Mouse (Mus musculus) WW6 (cell line): Measurements from ENCODE around the gene Atp5b.
A peak's percentile ranks its signal among the peaks of the same experiment; 100 is the strongest.

Source experiments
- DNase-seq: peaks from one replicate; pipeline ENCODE4 v3.0.0-alpha.2; 2013; ENCODE audit warnings: low read depth, low spot score

The Atp5b gene

DNA sequence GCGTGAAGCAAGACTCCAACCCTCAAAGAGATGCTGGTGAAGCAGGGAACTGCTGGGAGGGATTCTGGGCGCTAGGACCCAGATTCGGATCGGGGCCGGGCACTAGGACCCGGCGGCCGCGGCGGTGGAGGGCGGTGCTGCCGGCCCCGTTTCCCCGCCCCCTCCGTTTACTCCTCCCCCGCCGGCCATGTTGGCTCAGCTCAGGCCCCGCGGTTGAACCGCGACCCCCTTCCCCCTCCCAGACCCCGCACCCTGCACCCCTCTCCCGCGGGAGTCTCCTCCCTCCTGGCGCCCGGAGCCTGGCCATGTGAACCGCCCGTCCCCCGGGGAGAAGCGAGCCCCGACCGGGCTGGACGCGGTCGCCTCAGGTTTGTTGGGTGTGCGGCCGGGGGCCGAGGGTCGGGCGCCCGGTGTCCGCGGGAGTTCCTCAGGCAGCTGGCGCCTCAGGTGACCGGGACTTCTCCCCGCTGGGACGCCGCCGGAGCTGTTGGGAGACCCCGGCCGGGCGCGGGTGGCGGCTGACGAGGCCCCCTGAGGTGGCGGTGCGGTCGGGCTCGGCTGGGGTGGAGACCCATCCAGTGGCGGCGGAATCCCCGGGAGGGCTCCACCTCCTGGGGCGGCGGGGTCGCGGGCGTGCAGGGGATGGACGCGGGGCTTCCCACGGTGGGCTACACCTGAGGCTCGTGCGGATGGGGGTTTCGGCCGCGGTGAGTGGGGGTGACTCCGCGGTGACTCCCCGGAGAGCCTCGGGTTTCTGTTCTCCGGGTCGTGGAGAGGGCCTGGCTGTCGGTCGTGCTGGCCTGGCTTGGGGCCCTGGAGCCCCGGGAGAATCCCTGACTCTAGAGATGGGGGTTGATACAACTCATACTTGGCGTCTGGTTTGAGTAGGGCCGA lies 13.9 kb downstream of the Atp5b start:
- peak; percentile 66 for DNase-seq

DNA sequence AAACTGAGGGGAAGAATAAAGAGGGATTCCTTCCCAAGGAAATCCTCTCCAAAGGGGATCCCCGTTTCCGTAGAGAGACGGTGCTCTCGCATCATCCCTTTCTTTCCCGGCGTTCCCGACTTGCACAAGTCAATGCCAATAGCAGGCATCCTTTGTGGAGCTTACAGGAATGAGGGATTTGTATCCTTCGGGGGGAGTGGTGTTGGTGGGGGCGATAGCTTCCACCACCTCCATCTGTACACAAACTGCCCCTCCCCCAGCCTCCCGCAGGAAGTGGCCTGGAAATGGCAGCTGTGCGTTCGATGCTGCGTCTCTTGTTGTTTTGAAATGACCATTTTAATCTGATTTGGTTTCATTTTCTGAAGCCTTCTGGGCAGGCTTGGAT lies 14.5 kb downstream of the Atp5b start:
- no peak for DNase-seq

DNA sequence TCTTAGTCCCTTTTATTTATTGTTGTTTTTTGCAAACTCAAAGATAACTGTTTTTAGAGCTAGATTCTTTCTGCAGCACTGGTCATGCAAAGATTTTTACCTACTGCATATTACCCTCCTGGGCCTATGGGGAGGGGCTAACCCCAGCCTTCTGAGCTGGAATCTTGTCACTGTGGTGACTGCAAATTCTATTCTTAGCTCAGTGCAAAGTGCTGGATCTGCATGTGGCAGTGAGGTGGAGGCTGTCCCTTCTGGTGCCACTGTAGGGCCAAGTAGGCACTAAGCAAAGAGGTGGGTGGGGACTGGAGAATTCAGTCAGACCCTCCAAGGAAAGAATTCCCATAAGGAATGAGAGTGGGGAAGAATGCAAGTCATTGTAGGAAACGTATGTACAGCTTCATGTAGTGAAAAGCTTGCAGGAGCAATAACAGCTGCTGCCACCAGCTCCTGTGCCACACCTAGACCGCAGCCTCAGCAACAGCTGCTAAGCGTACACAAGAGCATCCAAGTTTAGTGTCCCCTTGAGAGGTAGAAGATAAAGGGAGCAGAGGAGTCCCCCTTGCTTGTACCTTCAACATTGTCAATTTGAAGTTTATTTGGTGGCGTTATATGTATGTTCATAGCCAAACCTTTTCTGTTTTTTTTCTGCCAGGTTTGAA lies 27.2 kb downstream of the Atp5b start:
- no peak for DNase-seq

DNA sequence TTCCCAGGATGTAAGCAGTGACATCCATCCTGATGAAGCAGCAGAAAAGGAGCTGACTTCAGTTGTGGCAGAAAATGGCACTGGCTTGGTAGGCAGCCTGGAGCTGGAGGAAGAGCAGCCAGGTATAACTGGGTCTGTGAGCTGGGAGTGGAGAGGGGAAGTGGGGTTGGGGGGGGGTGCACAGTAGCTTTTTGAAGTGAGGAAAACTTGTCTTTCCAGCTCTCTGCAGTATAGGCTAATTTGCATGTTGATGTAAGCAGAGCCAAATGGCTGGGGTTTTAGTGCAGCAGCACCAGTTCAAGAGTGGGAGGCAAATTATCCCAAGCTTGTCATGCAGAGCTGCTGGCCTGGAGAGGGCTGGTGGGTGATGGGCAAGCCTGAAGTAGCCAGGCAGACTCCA lies 28.2 kb downstream of the Atp5b start:
- DNase-seq, result no peak

DNA sequence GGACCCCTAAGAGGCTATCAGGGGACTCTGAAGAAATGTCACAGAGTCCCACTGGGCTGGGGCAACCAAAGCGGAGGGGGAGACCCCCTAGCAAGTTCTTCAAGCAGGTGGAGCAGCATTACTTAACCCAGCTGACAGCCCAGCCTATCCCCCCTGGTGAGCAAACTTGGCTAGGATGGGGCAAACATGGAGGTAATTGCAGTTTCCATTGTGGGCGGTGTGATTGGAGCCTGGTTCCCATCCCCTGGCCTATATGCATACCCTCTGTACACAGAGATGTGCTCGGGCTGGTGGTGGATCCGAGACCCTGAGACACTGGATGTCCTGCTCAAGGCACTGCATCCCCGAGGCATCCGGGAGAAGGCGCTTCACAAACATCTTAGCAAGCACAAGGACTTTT lies 40.8 kb downstream of the Atp5b start:
- DNase-seq, result no peak

DNA sequence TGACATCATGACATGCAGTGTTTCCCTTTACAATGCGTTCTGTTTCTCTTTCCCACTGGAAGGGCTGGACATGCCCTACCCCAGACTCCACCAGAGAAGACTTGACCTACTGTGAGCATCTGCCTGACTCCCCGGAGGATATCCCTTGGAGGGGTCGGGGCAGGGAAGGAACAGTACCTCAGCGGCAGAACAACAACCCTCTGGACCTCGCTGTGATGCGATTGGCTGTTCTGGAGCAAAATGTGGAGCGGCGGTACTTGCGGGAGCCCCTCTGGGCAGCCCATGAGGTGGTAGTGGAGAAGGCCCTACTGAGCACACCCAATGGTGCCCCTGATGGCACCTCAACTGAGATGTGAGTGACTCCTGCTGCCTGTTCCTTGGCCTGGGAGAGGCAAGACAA lies 41.8 kb downstream of the Atp5b start:
- no peak for DNase-seq

DNA sequence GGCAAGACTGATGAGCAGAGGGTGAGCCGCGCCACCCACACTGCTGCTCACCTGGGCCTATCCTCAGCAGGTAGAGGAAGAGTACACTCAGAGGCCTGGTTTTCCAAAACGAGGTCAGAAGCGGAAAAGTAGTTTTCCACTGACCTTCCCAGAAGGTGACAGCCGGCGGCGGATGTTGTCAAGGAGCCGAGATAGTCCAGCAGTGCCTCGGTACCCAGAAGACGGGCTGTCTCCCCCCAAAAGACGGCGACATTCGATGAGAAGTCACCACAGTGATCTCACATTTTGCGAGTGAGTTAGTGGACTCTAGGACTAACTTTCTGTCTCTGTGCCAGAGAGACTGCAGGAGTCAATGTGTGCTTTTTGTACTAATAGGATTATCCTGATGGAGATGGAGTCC lies 42.9 kb downstream of the Atp5b start:
- no peak for DNase-seq

DNA sequence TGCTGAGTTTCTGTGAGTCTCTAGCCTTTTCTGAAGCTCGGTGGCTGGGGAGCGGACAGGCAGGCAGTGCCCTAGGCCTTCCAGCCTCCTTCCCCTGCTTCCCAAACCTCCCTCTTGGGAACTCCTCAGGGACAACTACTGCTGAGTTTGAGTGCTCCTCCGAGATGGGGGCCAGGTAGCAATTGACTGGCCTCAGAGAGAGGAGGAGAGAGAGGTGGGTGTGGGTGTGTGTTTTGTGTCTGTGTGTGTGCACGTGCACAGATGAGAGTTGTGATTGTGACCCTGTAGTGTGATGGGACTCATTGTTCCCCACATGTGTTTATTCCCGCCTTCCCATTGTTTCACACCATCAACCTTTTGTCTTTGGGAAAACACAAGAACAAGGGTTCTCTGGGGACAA lies 44.4 kb downstream of the Atp5b start:
- DNase-seq, result no peak

DNA sequence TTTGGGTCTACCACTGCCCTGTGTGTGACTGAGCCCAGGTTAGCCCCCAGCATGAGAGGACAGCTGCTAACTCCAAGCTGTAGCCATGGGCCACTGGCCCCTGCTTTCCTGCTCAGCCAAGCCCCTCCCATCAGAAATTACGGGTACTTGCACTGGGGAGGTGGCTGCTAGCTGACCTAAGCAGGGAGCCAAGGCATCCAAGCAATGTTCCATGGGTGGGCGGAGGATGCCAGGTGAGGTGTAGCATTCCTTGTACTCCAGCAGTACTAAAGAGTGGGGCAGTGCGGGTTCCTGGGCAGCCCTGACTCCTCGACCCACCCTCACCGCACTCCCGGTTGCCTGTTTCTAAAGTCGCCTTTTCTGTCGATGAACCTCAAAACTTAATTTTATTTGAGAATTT lies 45.1 kb downstream of the Atp5b start:
- DNase-seq, result no peak

DNA sequence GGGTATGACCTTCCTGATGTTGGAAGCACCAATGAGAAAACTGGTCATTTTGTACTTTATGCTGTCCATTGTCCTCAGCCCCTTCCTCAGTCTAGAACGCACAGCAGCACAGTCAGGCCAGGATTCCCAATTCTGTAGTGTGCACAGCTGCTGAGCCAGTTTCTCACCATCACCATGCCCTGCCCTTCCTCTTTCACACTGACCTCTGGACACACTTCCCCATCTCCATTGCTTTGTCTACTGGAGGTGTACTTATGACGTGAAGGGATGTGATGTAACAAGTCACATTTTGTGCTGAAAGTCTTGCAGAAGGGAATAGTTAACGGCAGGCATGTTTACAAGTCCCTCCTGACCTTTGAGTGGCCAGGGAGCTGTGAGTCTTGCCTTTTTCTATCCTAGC lies 48.2 kb downstream of the Atp5b start:
- no peak for DNase-seq

DNA sequence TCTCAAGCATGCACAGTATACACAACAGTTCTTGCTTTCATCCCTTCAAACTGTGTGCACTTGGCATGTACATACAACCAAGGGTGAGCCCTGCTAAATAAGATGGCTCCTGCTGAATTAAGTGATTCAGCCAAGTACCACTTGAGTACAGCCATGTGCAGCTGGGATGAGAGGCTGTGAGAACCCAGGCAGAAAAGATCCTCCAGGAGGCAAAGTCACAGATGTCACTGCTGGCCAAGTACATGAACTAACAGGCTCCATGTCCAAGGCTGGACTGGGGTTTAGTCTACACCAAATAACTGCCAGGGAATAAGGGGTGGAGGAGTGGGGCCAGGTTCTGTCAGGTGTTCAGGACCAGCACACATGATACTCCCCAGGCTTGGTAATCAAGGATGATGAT lies 48.7 kb downstream of the Atp5b start:
- no peak for DNase-seq

DNA sequence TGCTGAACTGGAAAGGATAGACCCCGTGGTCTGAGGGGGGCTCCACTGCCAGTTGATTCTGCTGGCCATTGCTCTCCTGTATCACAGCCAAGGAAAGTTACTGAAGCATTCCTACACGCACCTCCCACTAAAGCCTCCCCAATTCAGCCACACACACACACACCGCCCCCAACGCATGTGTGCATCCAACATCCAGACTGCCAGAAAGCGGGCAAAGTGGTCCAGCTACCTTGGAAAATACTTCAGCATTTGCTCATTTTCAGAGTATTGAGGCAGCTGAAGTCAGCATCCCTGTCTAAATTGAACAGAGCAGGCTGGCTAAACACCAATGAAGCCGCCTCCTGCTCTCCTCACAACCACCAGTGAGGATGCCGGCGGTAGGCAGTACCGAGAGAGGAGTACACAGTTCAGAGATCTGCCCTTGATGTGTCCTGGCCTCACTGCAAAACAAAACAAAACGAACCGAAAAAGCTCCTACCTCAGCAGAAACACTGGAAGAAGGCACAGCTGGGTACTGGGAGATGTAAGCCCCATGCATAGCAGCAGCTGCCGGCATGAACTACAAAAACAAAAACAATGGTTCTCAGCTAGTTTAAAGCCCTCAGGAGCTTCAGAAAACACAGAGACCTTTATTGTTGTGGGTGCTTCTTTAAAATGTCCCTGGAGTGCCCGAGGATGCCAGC lies 50.7 kb downstream of the Atp5b start:
- no peak for DNase-seq

DNA sequence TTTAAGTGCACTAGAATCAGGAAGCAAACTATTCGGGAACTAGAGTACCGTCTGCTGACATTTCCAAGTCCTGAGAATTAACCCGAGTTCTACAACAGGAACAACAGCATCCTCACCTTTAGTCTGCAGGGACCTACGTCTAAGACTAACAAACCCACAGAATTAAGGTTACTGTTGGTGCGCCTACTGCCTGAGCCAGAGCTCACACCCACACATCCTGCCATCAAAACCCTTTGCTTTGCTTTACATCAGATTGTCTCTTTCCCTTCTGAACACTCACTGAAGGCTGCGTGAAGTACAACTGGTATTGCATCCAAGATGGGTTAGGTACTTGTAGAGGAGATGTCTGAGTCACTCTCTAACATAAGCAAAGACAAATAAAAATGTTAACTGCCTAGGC lies 52.3 kb downstream of the Atp5b start:
- DNase-seq, result no peak
